Mouse (Mus musculus) small intestine, adult 2 months (tissue): ENCODE data around the gene Mrgpre.

ENCODE experiments used
- CTCF ChIP-seq: fragments of 200-500 bp; IDR thresholded peaks from 2 replicates; pipeline ENCODE4 v1.5.1; 2012; ENCODE audit warnings: low read depth, mild to moderate bottlenecking, control low read depth, inconsistent platforms, low read length, moderate library complexity, mixed read lengths; ENCODE audit not compliant: insufficient replicate concordance, insufficient read length; ENCODE audit errors: extremely low read depth
- POLR2A ChIP-seq: fragments of 200-500 bp; IDR thresholded peaks from 2 replicates; pipeline ENCODE4 v1.6.1; 2012; ENCODE audit warnings: low read depth, mild to moderate bottlenecking, control low read depth, inconsistent platforms, low read length, moderate library complexity

GRCm38 (mm10) chr7:143738601-143739006, 45.7 kb downstream of the Mrgpre start:
- TF ChIP-seq CTCF = no peak
- TF ChIP-seq POLR2A = no peak
